ENCODE assay signal across 19 mouse cellular contexts in genomic region chr10:34200689-34201088, GRCm38 (mm10). TPM values are rescaled to one million over a fixed set of nuclear protein-coding genes. Genes with fewer than 3 reads are reported as not detected.
DNase-seq lines count a peak whose midpoint lies in the region; ATAC-seq and TF ChIP-seq lines count a peak whose summit lies in the region.
"Had no signal": no experiment of that assay in that cellular context is flagged by ENCODE, and none has a peak within 500 bp of the region (broad histone marks: within the 10 kb centered on the region; RNA-seq: fewer than 3 reads in every experiment).

No protein-coding gene starts in this region.

- no peak for ATAC-seq in kidney, postnatal 0 days (replicated peaks; ENCODE audit: low FRiP score, low read depth)
- no peak for ATAC-seq in forebrain, embryonic 13.5 days
- ATAC-seq: forebrain, embryonic 14.5 days; intestine, embryonic 15.5 days had no signal

- intact Hi-C loops in heart, postnatal 25 days (cut with DNase I) = no loop called here

- H3K27ac ChIP-seq in kidney, postnatal 0 days = no peak overlapping the region
- H3K27ac ChIP-seq in forebrain, embryonic 13.5 days = no peak overlapping the region
- H3K27ac ChIP-seq: embryonic facial prominence, embryonic 10.5 days; hindbrain, embryonic 15.5 days; intestine, embryonic 15.5 days; layer of hippocampus, adult 2 months; limb, embryonic 15.5 days; liver, embryonic 15.5 days; midbrain, embryonic 12.5 days; stomach, postnatal 0 days had no signal

- no peaks in the 10 kb centered on the region for H3K36me3 ChIP-seq in kidney, postnatal 0 days (ENCODE audit: insufficient read depth, low read length)
- H3K36me3 ChIP-seq in forebrain, embryonic 13.5 days (ENCODE audit: poor library complexity, severe bottlenecking) = no peaks in the 10 kb centered on the region
- H3K36me3 ChIP-seq: hindbrain, embryonic 15.5 days; intestine, embryonic 15.5 days; limb, embryonic 15.5 days; liver, embryonic 15.5 days; midbrain, embryonic 12.5 days had no signal

- peak; percentile 47 for DNase-seq in gastrocnemius, adult 18-20 months (ENCODE audit: low spot score)
- no peak for DNase-seq in gastrocnemius, postnatal 10 days
- DNase-seq in kidney, postnatal 0 days (ENCODE audit: low spot score) = peak; percentile 72
- DNase-seq in kidney, adult 18-20 months = no peak
- DNase-seq in R1 (ENCODE audit: low read depth, low spot score) = peak; percentile 95
- peak; percentile 7 for DNase-seq in heart, postnatal 25 days (ENCODE audit: low spot score)
- DNase-seq in cerebellum, adult 8-10 months = no peak
- DNase-seq: cerebellum, adult 2 months; retina, postnatal 1 day had no signal

- TF ChIP-seq CTCF in kidney, postnatal 0 days (IDR thresholded peaks at IDR 0.05; ENCODE audit: low read depth) = no peak

- H3K9ac ChIP-seq in kidney, postnatal 0 days (ENCODE audit: low read depth, low read length) = no peak overlapping the region
- no peak overlapping the region for H3K9ac ChIP-seq in forebrain, embryonic 13.5 days
- H3K9ac ChIP-seq: hindbrain, embryonic 15.5 days; intestine, embryonic 15.5 days; limb, embryonic 15.5 days; liver, embryonic 15.5 days; midbrain, embryonic 12.5 days had no signal

- 71% methylated on average over 1 of the region's 1 CpGs for WGBS in kidney, postnatal 0 days
- WGBS in forebrain, embryonic 13.5 days = 86% methylated on average over 1 of the region's 1 CpGs

- no peaks in the 10 kb centered on the region for H3K27me3 ChIP-seq in kidney, postnatal 0 days (ENCODE audit: insufficient read depth, low read length)
- H3K27me3 ChIP-seq in forebrain, embryonic 13.5 days = no peaks in the 10 kb centered on the region
- H3K27me3 ChIP-seq: hindbrain, embryonic 15.5 days; intestine, embryonic 15.5 days; limb, embryonic 15.5 days; midbrain, embryonic 12.5 days had no signal

- H3K4me1 ChIP-seq in kidney, postnatal 0 days (replicated peaks; ENCODE audit: insufficient read depth, low read length) = peaks cover 5% of the 10 kb centered on the region; the same call in 1 of the 2 replicates
- H3K4me1 ChIP-seq in forebrain, embryonic 13.5 days = no peaks in the 10 kb centered on the region
- H3K4me1 ChIP-seq: hindbrain, embryonic 15.5 days; midbrain, embryonic 12.5 days had no signal

- no peak overlapping the region for H3K4me3 ChIP-seq in kidney, postnatal 0 days (replicated peaks; ENCODE audit: low read depth, low read length)
- no peak overlapping the region for H3K4me3 ChIP-seq in forebrain, embryonic 13.5 days
- H3K4me3 ChIP-seq: embryonic facial prominence, embryonic 10.5 days; hindbrain, embryonic 15.5 days; intestine, embryonic 15.5 days; layer of hippocampus, adult 2 months; limb, embryonic 15.5 days; liver, embryonic 15.5 days; midbrain, embryonic 12.5 days had no signal

- no peaks in the 10 kb centered on the region for H3K9me3 ChIP-seq in kidney, postnatal 0 days (replicated peaks; ENCODE audit: low read length)
- no peaks in the 10 kb centered on the region for H3K9me3 ChIP-seq in forebrain, embryonic 13.5 days (replicated peaks)
- H3K9me3 ChIP-seq: intestine, embryonic 15.5 days; limb, embryonic 15.5 days; liver, embryonic 15.5 days; midbrain, embryonic 12.5 days had no signal

- no peak overlapping the region for H3K4me2 ChIP-seq in kidney, postnatal 0 days (ENCODE audit: low read length)
- no peak overlapping the region for H3K4me2 ChIP-seq in forebrain, embryonic 13.5 days
- H3K4me2 ChIP-seq: hindbrain, embryonic 15.5 days; intestine, embryonic 15.5 days; limb, embryonic 15.5 days; liver, embryonic 15.5 days; midbrain, embryonic 12.5 days had no signal

RNA-seq across cellular contexts. Expression of gene Dse, which starts 6.8 kb away (rescaled TPM):
- 1 to 10 TPM; 2.9 to 5.1 TPM for total RNA-seq in gastrocnemius, adult 18-20 months (2021)
- 10 to 100 TPM; 12.6 to 16.7 TPM for total RNA-seq in gastrocnemius, postnatal 10 days (2021)
- polyA plus RNA-seq in kidney, postnatal 0 days (2015; fragmentation: Nextera tagmentation; extraction: Ambion mirVana) = 17.4 and 19.1 TPM in 2 replicates
- 1 to 10 TPM; 5.7 to 5.8 TPM for total RNA-seq in heart, postnatal 25 days (2021)
- 4.6 and 4.9 TPM in 2 replicates for polyA plus RNA-seq in forebrain, embryonic 13.5 days (2015; fragmentation: Nextera tagmentation; extraction: Ambion mirVana)

Comparison
In these comparisons a context has a peak if more than half of its experiments do, and no peak if none do; other contexts are left out.
1. DNase-seq: peak in gastrocnemius, adult 18-20 months (single experiment), kidney, postnatal 0 days (single experiment), R1 (single experiment) and heart, postnatal 25 days (single experiment); none in gastrocnemius, postnatal 10 days (single experiment), kidney, adult 18-20 months (single experiment) and cerebellum, adult 8-10 months (single experiment).